In the genomic region with DNA sequence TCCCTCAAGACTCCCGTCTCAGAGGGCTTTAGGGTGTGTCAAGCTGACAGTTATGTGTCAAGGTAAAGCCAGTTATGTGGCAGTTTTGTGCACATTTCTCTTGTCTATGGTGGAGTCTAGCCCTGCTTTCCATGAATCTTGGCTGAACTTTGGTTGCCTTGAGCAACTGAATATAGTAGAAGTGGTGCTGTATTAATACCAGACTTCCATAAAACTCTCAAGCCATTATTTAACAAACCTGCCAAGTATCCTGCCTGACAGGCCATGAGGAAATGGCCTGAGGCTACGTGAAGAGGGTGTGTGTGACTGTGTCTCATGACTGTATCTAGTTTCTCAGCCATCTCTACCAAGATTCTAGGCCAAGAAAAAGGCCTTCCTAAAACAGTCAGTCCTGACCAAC, we compare ENCODE assay signal across 16 mouse cellular contexts.
"Had no signal": no experiment of that assay in that cellular context is flagged by ENCODE, and none has a peak within 500 bp of the region (broad histone marks: within the 10 kb centered on the region; RNA-seq: fewer than 3 reads in every experiment).

No protein-coding gene starts in this region.

- H3K27me3 ChIP-seq: lung, embryonic 15.5 days; megakaryocyte, embryonic 14.5 days; midbrain, embryonic 12.5 days; midbrain, embryonic 15.5 days; neural tube, embryonic 12.5 days; stomach, embryonic 15.5 days had no signal

- H3K36me3 ChIP-seq: lung, embryonic 15.5 days; stomach, embryonic 15.5 days had no signal

- H3K4me2 ChIP-seq: lung, embryonic 15.5 days; midbrain, embryonic 12.5 days; midbrain, embryonic 15.5 days; neural tube, embryonic 12.5 days; stomach, embryonic 15.5 days had no signal

- H3K9ac ChIP-seq: lung, embryonic 15.5 days; midbrain, embryonic 12.5 days; midbrain, embryonic 15.5 days; neural tube, embryonic 12.5 days; stomach, embryonic 15.5 days had no signal

- H3K9me3 ChIP-seq: lung, embryonic 15.5 days; midbrain, embryonic 12.5 days; midbrain, embryonic 15.5 days; neural tube, embryonic 12.5 days; stomach, embryonic 15.5 days had no signal

- ATAC-seq: lung, postnatal 0 days; midbrain, embryonic 15.5 days had no signal

- H3K4me3 ChIP-seq: lung, embryonic 15.5 days; megakaryocyte, embryonic 14.5 days; midbrain, embryonic 12.5 days; midbrain, embryonic 15.5 days; neural tube, embryonic 12.5 days; stomach, embryonic 15.5 days had no signal

- H3K27ac ChIP-seq: lung, embryonic 15.5 days; macrophage; midbrain, embryonic 12.5 days; midbrain, embryonic 15.5 days; neural tube, embryonic 12.5 days; stomach, embryonic 15.5 days; stomach, postnatal 0 days had no signal

- H3K4me1 ChIP-seq: lung, embryonic 15.5 days; megakaryocyte, embryonic 14.5 days; midbrain, embryonic 12.5 days; midbrain, embryonic 15.5 days; neural tube, embryonic 12.5 days; stomach, embryonic 15.5 days had no signal

- DNase-seq: lung, adult 2 months; lung, postnatal 14 days; lung, postnatal 36 days; right cerebral cortex, postnatal 14 days; thymus, adult 2 months; thymus, postnatal 25 days; thymus, postnatal 4 days had no signal
